In the genomic region with DNA sequence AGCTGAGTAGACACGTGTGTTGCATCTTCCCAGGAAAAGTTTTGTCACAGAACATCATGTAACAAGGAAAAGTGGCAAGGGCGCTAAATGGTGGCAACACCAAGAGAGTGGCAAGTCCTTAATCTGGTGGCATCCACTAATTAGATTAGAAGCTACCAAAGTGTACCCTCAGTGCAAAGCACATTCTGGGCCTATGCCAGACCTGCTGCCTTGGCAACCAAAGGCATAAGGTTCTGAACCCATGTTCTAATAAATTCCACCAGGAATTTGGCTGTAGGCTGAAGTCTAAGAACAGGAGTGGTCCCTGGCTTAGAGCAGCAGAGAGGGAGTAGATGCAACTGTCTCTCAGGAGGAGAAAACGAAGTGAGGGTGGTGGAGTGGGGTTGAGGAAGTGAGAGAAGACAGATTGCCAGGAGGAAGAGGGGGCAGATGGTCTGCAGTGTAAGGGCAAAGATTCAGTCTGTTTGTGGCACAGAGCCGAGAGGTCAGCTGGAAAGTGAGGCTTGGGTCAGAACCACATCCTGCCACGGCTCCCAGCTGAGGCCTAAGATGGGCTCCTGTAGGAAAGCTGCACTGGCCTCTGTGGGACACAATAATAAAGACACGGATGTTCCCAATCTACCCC, we compare ENCODE assay signal across 11 mouse cellular contexts. TPM values are rescaled to one million over a fixed set of nuclear protein-coding genes. Genes with fewer than 3 reads are reported as not detected.
DNase-seq lines count a peak whose midpoint lies in the region; ATAC-seq and TF ChIP-seq lines count a peak whose summit lies in the region.
"Had no signal": no experiment of that assay in that cellular context is flagged by ENCODE, and none has a peak within 500 bp of the region (broad histone marks: within the 10 kb centered on the region; RNA-seq: fewer than 3 reads in every experiment).

No protein-coding gene starts in this region.

- no peak for TF ChIP-seq RAD21 in CH12.LX (IDR thresholded peaks at IDR 0.05; ENCODE audit: low read depth, low read length)

- 50% methylated on average over 6 of the region's 6 CpGs for WGBS in liver, postnatal 0 days (ENCODE audit: insufficient replicate concordance)

- H3K9me3 ChIP-seq in CH12.LX (replicated peaks; ENCODE audit: low read length) = peaks cover 4% of the 10 kb centered on the region
- H3K9me3 ChIP-seq in liver, postnatal 0 days (ENCODE audit: low read length) = no peaks in the 10 kb centered on the region
- H3K9me3 ChIP-seq: heart, embryonic 13.5 days; midbrain, embryonic 12.5 days had no signal

- peak; percentile 65 for TF ChIP-seq EP300 in CH12.LX (IDR thresholded peaks at IDR 0.05; ENCODE audit: low read length)
- no peak for TF ChIP-seq EP300 in liver, postnatal 0 days (IDR thresholded peaks at IDR 0.05; ENCODE audit: low read depth)

- peaks cover 2 to 36% of the 10 kb centered on the region in 2 experiments; a peak in 3 of 4 replicates for H3K4me1 ChIP-seq in CH12.LX (ENCODE audit: control insufficient read depth in 1 of 2, insufficient read depth in 2 of 2)
- H3K4me1 ChIP-seq in liver, postnatal 0 days (ENCODE audit: insufficient read depth) = no peaks in the 10 kb centered on the region
- H3K4me1 ChIP-seq: heart, embryonic 13.5 days; midbrain, embryonic 12.5 days had no signal

- peak; percentile 4 to 6 for DNase-seq in frontal cortex, postnatal 14 days (ENCODE audit: low spot score in 2 of 2)
- DNase-seq in layer of hippocampus, adult 9-10 months (ENCODE audit: low spot score) = peak; percentile 17
- DNase-seq in layer of hippocampus, postnatal 36 days = no peak
- DNase-seq in CH12.LX (ENCODE audit: extremely low read depth) = peak; percentile 24
- DNase-seq in cerebellum, postnatal 25 days = peak; percentile 18 to 52
- DNase-seq in Muller cell, postnatal 12 days (ENCODE audit: inconsistent ontology term) = no peak
- no peak for DNase-seq in liver, postnatal 0 days

- in situ Hi-C loops in CH12.LX (cut with MboI; ENCODE audit: low pct_ligation_motif_present, low pct_unique_long_range_greater_than_20kb, low sequenced_read_pairs) = loop anchor here (5.0 kb wide), 1 partner anchor 51 kb away; no protein-coding TSS in a partner anchor

- no peak overlapping the region for H3K9ac ChIP-seq in CH12.LX (ENCODE audit: insufficient read depth, low read depth)
- no peak overlapping the region for H3K9ac ChIP-seq in liver, postnatal 0 days (replicated peaks)
- H3K9ac ChIP-seq: heart, embryonic 13.5 days; midbrain, embryonic 12.5 days had no signal

- H3K4me2 ChIP-seq in CH12.LX (ENCODE audit: insufficient read depth, low read depth, poor library complexity, severe bottlenecking) = no peak overlapping the region
- no peak overlapping the region for H3K4me2 ChIP-seq in liver, postnatal 0 days (ENCODE audit: low read depth, low read length)
- H3K4me2 ChIP-seq: heart, embryonic 13.5 days; liver, embryonic 11.5 days; midbrain, embryonic 12.5 days had no signal

- dilution Hi-C loops in CH12.LX (cut with MboI; ENCODE audit: extremely low pct_ligation_motif_present, extremely low pct_unique_long_range_greater_than_20kb, low sequenced_read_pairs) = no loop called here

- H3K36me3 ChIP-seq in CH12.LX (replicated peaks in 1 of 2; ENCODE audit: control insufficient read depth in 1 of 2, insufficient read depth in 1 of 2, low read length in 1 of 2) = no peaks in the 10 kb centered on the region
- no peaks in the 10 kb centered on the region for H3K36me3 ChIP-seq in liver, postnatal 0 days (replicated peaks; ENCODE audit: insufficient read depth, low read length)
- H3K36me3 ChIP-seq: heart, embryonic 13.5 days; midbrain, embryonic 12.5 days had no signal

- TF ChIP-seq POLR2A in CH12.LX (IDR thresholded peaks at IDR 0.05; ENCODE audit: low read depth, low read length) = no peak

- no peaks in the 10 kb centered on the region for H3K79me2 ChIP-seq in CH12.LX (replicated peaks; ENCODE audit: control insufficient read depth, extremely low read depth, insufficient read depth, poor library complexity, severe bottlenecking)

- no peaks in the 10 kb centered on the region for H3K27me3 ChIP-seq in CH12.LX (replicated peaks)
- no peaks in the 10 kb centered on the region for H3K27me3 ChIP-seq in liver, postnatal 0 days (ENCODE audit: insufficient read depth, low read length)
- H3K27me3 ChIP-seq: heart, embryonic 13.5 days; midbrain, embryonic 12.5 days had no signal

- H3K4me3 ChIP-seq in CH12.LX (replicated peaks in 1 of 3; ENCODE audit: low read depth in 2 of 3, low read length in 2 of 3, poor library complexity in 1 of 3) = no peak overlapping the region
- no peak overlapping the region for H3K4me3 ChIP-seq in liver, postnatal 0 days (ENCODE audit: low read depth, low read length)
- H3K4me3 ChIP-seq: heart, embryonic 13.5 days; midbrain, embryonic 12.5 days had no signal

- no peak for TF ChIP-seq CTCF in CH12.LX (conservative IDR thresholded peaks at IDR 0.05 in 1 of 2, IDR thresholded peaks at IDR 0.05 in 1 of 2; ENCODE audit: low read depth in 2 of 2, low read length in 2 of 2)
- TF ChIP-seq CTCF in liver, postnatal 0 days (IDR thresholded peaks at IDR 0.05; ENCODE audit: low read depth) = no peak

- no peak overlapping the region for H3K27ac ChIP-seq in CH12.LX (ENCODE audit: insufficient read depth, low read depth)
- H3K27ac ChIP-seq in liver, postnatal 0 days (ENCODE audit: low read depth) = no peak overlapping the region
- H3K27ac ChIP-seq: heart, embryonic 13.5 days; midbrain, embryonic 12.5 days had no signal

- no peak for ATAC-seq in frontal cortex, adult (ENCODE audit: low TSS enrichment)
- ATAC-seq in liver, postnatal 0 days = no peak

TF ChIP-seq in CH12.LX, 34 proteins besides CTCF, POLR2A, EP300 and RAD21:
- no peak for TF ChIP-seq MYC (IDR thresholded peaks at IDR 0.05; ENCODE audit: low read depth, low read length)
- peak; percentile 90 for TF ChIP-seq MXI1 (IDR thresholded peaks at IDR 0.05; ENCODE audit: low read depth, low read length)
- TF ChIP-seq TCF12 (IDR thresholded peaks at IDR 0.05; ENCODE audit: low read depth, low read length) = peak; percentile 34; the same call in 1 of the 2 replicates
- TF ChIP-seq NRF1 (IDR thresholded peaks at IDR 0.05; ENCODE audit: low read depth, low read length) = no peak
- no peak for TF ChIP-seq JUND (conservative IDR thresholded peaks at IDR 0.05; ENCODE audit: low read depth, low read length)

RNA-seq across cellular contexts. Expression of a gene that starts 53.9 kb away (rescaled TPM):
- total RNA-seq in layer of hippocampus, postnatal 36 days (2021) = 10 to 100 TPM; 69.7 to 72.0 TPM
- total RNA-seq in CH12.LX (2012; rRNA removed) (21.3 and 28.2 TPM in 2 replicates), CH12.LX (2014; rRNA removed) (75.4 and 83.9 TPM in 2 replicates)
- polyA plus RNA-seq in CH12.LX (2012; ENCODE audit: insufficient read length, low read depth) = 70.4 and 85.9 TPM in 2 replicates
- 12.6 and 14.4 TPM in 2 replicates for polyA plus RNA-seq in liver, postnatal 0 days (2015; fragmentation: Nextera tagmentation; extraction: Ambion mirVana)

Comparison
In these comparisons a context has a peak if more than half of its experiments do, and no peak if none do; other contexts are left out.
1. DNase-seq: peak in frontal cortex, postnatal 14 days (2 of 2), layer of hippocampus, adult 9-10 months (single experiment), CH12.LX (single experiment) and cerebellum, postnatal 25 days (2 of 2); none in layer of hippocampus, postnatal 36 days (0 of 2), Muller cell, postnatal 12 days (single experiment) and liver, postnatal 0 days (single experiment).